Mouse (Mus musculus) heart, adult 11 months (tissue): ENCODE results near the gene Cdc42se2.
A peak's percentile ranks its signal among the peaks of the same experiment; 100 is the strongest.

Source experiments
- DNase-seq: peaks from one replicate; pipeline ENCODE4 v3.0.0; 2022

Gene Cdc42se2

GRCm38 (mm10) chr11:54701848-54702247 is 85.6 kb downstream of the Cdc42se2 start:
- DNase-seq: peak; percentile 63

GRCm38 (mm10) chr11:54699972-54700371 is 87.5 kb downstream of the Cdc42se2 start:
- DNase-seq: peak; percentile 40

- DNase-seq: peak; percentile 61
Measured at GRCm38 (mm10) chr11:54698636-54699035, 88.8 kb downstream of the Cdc42se2 start.

- peak; percentile 59 for DNase-seq
Measured at GRCm38 (mm10) chr11:54697611-54698010, 89.9 kb downstream of the Cdc42se2 start.

GRCm38 (mm10) chr11:54695951-54696350 is 91.5 kb downstream of the Cdc42se2 start:
- peak; percentile 82 for DNase-seq

GRCm38 (mm10) chr11:54694291-54694690 is 93.2 kb downstream of the Cdc42se2 start:
- DNase-seq: peak; percentile 79

- DNase-seq: peak; percentile 87
Measured at GRCm38 (mm10) chr11:54693696-54694095, 93.8 kb downstream of the Cdc42se2 start.

- DNase-seq: peak; percentile 97
Measured at GRCm38 (mm10) chr11:54691179-54691578, 96.3 kb downstream of the Cdc42se2 start.

- DNase-seq: peak; percentile 94
Measured at GRCm38 (mm10) chr11:54690171-54690570, 97.3 kb downstream of the Cdc42se2 start.

GRCm38 (mm10) chr11:54684831-54685230 is 102.6 kb downstream of the Cdc42se2 start:
- DNase-seq: peak; percentile 72

GRCm38 (mm10) chr11:54679141-54679540 is 108.3 kb downstream of the Cdc42se2 start:
- peak; percentile 64 for DNase-seq

GRCm38 (mm10) chr11:54675792-54676489 is 111.5 kb downstream of the Cdc42se2 start:
- DNase-seq: peak; percentile 70

GRCm38 (mm10) chr11:54673575-54674298 is 113.7 kb downstream of the Cdc42se2 start:
- DNase-seq: peak; percentile 19
